Mouse (Mus musculus) heart, embryonic 15.5 days (tissue): ENCODE data around the gene Erbb2. TPM values are rescaled to one million over a fixed set of nuclear protein-coding genes. Genes with fewer than 3 reads are reported as not detected.

Experiments used
- polyA plus RNA-seq: library from polyadenylated mRNA; unstranded; fragments of >200 nt; fragmentation: Nextera tagmentation; extraction: Ambion mirVana; gene quantifications from 2 replicates; pipeline ENCODE4 v1.2.1, GENCODE M21; 2015

The Erbb2 gene
- polyA plus RNA-seq, 1 experiment from 2014 or later: 36.1 TPM

Other genes starting within 250 kb of the Erbb2 start
- 44.3 and 45.7 TPM in 2 replicates for gene Med1, start 219.2 kb upstream of the Erbb2 start, polyA plus RNA-seq
- gene Cdk12, start 209.4 kb upstream of the Erbb2 start, polyA plus RNA-seq: 6.1 and 7.0 TPM in 2 replicates
- 0.04 TPM in 1 of 2 replicates, not detected in the other for gene Neurod2, start 82.8 kb upstream of the Erbb2 start, polyA plus RNA-seq
- 60.9 and 62.5 TPM in 2 replicates for gene Ppp1r1b, start 64.1 kb upstream of the Erbb2 start, polyA plus RNA-seq
- gene Stard3, start 54.1 kb upstream of the Erbb2 start, polyA plus RNA-seq: 33.9 and 40.5 TPM in 2 replicates
- gene Tcap, start 28.7 kb upstream of the Erbb2 start, polyA plus RNA-seq: 154 and 158 TPM in 2 replicates
- gene Pnmt, start 26.0 kb upstream of the Erbb2 start, polyA plus RNA-seq: 0.52 and 0.57 TPM in 2 replicates
- 17.0 and 19.3 TPM in 2 replicates for gene Pgap3, start 12.0 kb upstream of the Erbb2 start, polyA plus RNA-seq
- gene Mien1, start 26.5 kb downstream of the Erbb2 start, polyA plus RNA-seq: 98.8 and 108 TPM in 2 replicates
- gene Grb7, start 33.9 kb downstream of the Erbb2 start, polyA plus RNA-seq: 1.3 and 5.0 TPM in 2 replicates
- gene Ikzf3, start 133.6 kb downstream of the Erbb2 start, polyA plus RNA-seq: 0.05 and 0.70 TPM in 2 replicates
- gene Zpbp2, start 138.6 kb downstream of the Erbb2 start, polyA plus RNA-seq: 0.11 and 0.43 TPM in 2 replicates
- gene Ormdl3, start 174.9 kb downstream of the Erbb2 start, polyA plus RNA-seq: 55.6 and 68.0 TPM in 2 replicates
- gene Lrrc3c, start 185.8 kb downstream of the Erbb2 start, polyA plus RNA-seq: not detected in 2 replicates
- gene Gm12355, start 213.2 kb downstream of the Erbb2 start, polyA plus RNA-seq: 0.14 and 0.96 TPM in 2 replicates
- gene Gsdma3, start 213.9 kb downstream of the Erbb2 start, polyA plus RNA-seq: not detected in 2 replicates
- not detected in 2 replicates for gene Gsdma2, start 234.3 kb downstream of the Erbb2 start, polyA plus RNA-seq